Mouse (Mus musculus) kidney, postnatal 36 days (tissue): ENCODE results near the gene Zdhhc25.

Experiments used
- DNase-seq, 2 experiments: peaks; one replicate each; pipeline ENCODE4 v3.0.0; 2021 to 2022; ENCODE audit warnings: mixed read lengths in 2 of 2

Gene Zdhhc25

GRCm38 (mm10) chr15:88600002-88600401 is at the start of gene Zdhhc25:
TSS of gene Zdhhc25 (plus strand) at chr15:88600302.
- DNase-seq: no peak

GRCm38 (mm10) chr15:88552852-88553251 is 47.2 kb upstream of the Zdhhc25 start:
- no peak for DNase-seq

GRCm38 (mm10) chr15:88555476-88555875 is 44.6 kb upstream of the Zdhhc25 start:
- peak; percentile 5 to 52 for DNase-seq

- DNase-seq: no peak
Measured at GRCm38 (mm10) chr15:88560637-88561036, 39.5 kb upstream of the Zdhhc25 start.

GRCm38 (mm10) chr15:88561058-88561730 is 38.9 kb upstream of the Zdhhc25 start:
- DNase-seq: peak in 1 of 2 experiments; percentile 11

- no peak for DNase-seq
Measured at GRCm38 (mm10) chr15:88565307-88565706, 34.8 kb upstream of the Zdhhc25 start.

- DNase-seq: no peak
Measured at GRCm38 (mm10) chr15:88565806-88566205, 34.3 kb upstream of the Zdhhc25 start.

- DNase-seq: no peak
Measured at GRCm38 (mm10) chr15:88570697-88571096, 29.4 kb upstream of the Zdhhc25 start.

- no peak for DNase-seq
Measured at GRCm38 (mm10) chr15:88579461-88579860, 20.6 kb upstream of the Zdhhc25 start.

- no peak for DNase-seq
Measured at GRCm38 (mm10) chr15:88602496-88602895, 2.4 kb downstream of the Zdhhc25 start.

- DNase-seq: no peak
Measured at GRCm38 (mm10) chr15:88603091-88603732, 3.1 kb downstream of the Zdhhc25 start.

GRCm38 (mm10) chr15:88603733-88604119 is 3.6 kb downstream of the Zdhhc25 start:
- DNase-seq: no peak

GRCm38 (mm10) chr15:88604669-88605414 is 4.7 kb downstream of the Zdhhc25 start:
- no peak for DNase-seq

GRCm38 (mm10) chr15:88605415-88605785 is 5.3 kb downstream of the Zdhhc25 start:
- no peak for DNase-seq

- DNase-seq: no peak
Measured at GRCm38 (mm10) chr15:88617125-88617524, 17.0 kb downstream of the Zdhhc25 start.

GRCm38 (mm10) chr15:88618008-88618773 is 18.1 kb downstream of the Zdhhc25 start:
- peak; percentile 11 to 61 for DNase-seq

GRCm38 (mm10) chr15:88620017-88620416 is 19.9 kb downstream of the Zdhhc25 start:
- no peak for DNase-seq

- no peak for DNase-seq
Measured at GRCm38 (mm10) chr15:88623891-88624290, 23.8 kb downstream of the Zdhhc25 start.

GRCm38 (mm10) chr15:88624874-88625277 is 24.8 kb downstream of the Zdhhc25 start:
- no peak for DNase-seq

- DNase-seq: no peak
Measured at GRCm38 (mm10) chr15:88625303-88626066, 25.4 kb downstream of the Zdhhc25 start.

GRCm38 (mm10) chr15:88626886-88627488 is 26.9 kb downstream of the Zdhhc25 start:
- DNase-seq: no peak
